Mouse (Mus musculus): ENCODE measurements around the gene Clns1a. TPM values are rescaled to one million over a fixed set of nuclear protein-coding genes. Genes with fewer than 3 reads are reported as not detected.

The Clns1a gene
- total RNA-seq (2022), result 10 to 100 TPM; 80.7 to 94.0 (median 88.3) TPM

GRCm38 (mm10) chr7:97696506-97697254 lies at the start of gene Clns1a:
Gene Clns1a, plus strand, starts transcription at chr7:97696634.
- peak; percentile 90 to 93 for DNase-seq (ENCODE audit: low spot score in 2 of 2)

- no peak for DNase-seq (ENCODE audit: low spot score in 2 of 2)
Observed at GRCm38 (mm10) chr7:97647656-97648055, 48.8 kb upstream of the Clns1a start.

GRCm38 (mm10) chr7:97650729-97651128 lies 45.7 kb upstream of the Clns1a start:
- DNase-seq (ENCODE audit: low spot score in 2 of 2), result no peak

- no peak for DNase-seq (ENCODE audit: low spot score in 2 of 2)
Observed at GRCm38 (mm10) chr7:97656144-97656543, 40.3 kb upstream of the Clns1a start.

- no peak for DNase-seq (ENCODE audit: low spot score in 2 of 2)
Observed at GRCm38 (mm10) chr7:97661634-97662033, 34.8 kb upstream of the Clns1a start.

- no peak for DNase-seq (ENCODE audit: low spot score in 2 of 2)
Observed at GRCm38 (mm10) chr7:97679239-97679638, 17.2 kb upstream of the Clns1a start.

- no peak for DNase-seq (ENCODE audit: low spot score in 2 of 2)
Observed at GRCm38 (mm10) chr7:97687831-97688230, 8.6 kb upstream of the Clns1a start.

GRCm38 (mm10) chr7:97695441-97695840 lies 993 bp upstream of the Clns1a start:
- DNase-seq (ENCODE audit: low spot score in 2 of 2), result no peak

GRCm38 (mm10) chr7:97696133-97696505 lies 315 bp upstream of the Clns1a start:
- DNase-seq (ENCODE audit: low spot score in 2 of 2), result no peak

GRCm38 (mm10) chr7:97700173-97700572 lies 3.7 kb downstream of the Clns1a start:
- no peak for DNase-seq (ENCODE audit: low spot score in 2 of 2)

- DNase-seq (ENCODE audit: low spot score in 2 of 2), result no peak
Observed at GRCm38 (mm10) chr7:97701106-97701505, 4.7 kb downstream of the Clns1a start.

GRCm38 (mm10) chr7:97707123-97707522 lies 10.7 kb downstream of the Clns1a start:
- DNase-seq (ENCODE audit: low spot score in 2 of 2), result no peak

GRCm38 (mm10) chr7:97707809-97708208 lies 11.4 kb downstream of the Clns1a start:
- no peak for DNase-seq (ENCODE audit: low spot score in 2 of 2)

GRCm38 (mm10) chr7:97709204-97709603 lies 12.8 kb downstream of the Clns1a start:
- DNase-seq (ENCODE audit: low spot score in 2 of 2), result no peak

GRCm38 (mm10) chr7:97714651-97715050 lies 18.2 kb downstream of the Clns1a start:
- no peak for DNase-seq (ENCODE audit: low spot score in 2 of 2)

GRCm38 (mm10) chr7:97717326-97717725 lies 20.9 kb downstream of the Clns1a start:
- no peak for DNase-seq (ENCODE audit: low spot score in 2 of 2)

GRCm38 (mm10) chr7:97719078-97719477 lies 22.6 kb downstream of the Clns1a start:
- DNase-seq (ENCODE audit: low spot score in 2 of 2), result no peak

- no peak for DNase-seq (ENCODE audit: low spot score in 2 of 2)
Observed at GRCm38 (mm10) chr7:97720109-97720508, 23.7 kb downstream of the Clns1a start.

GRCm38 (mm10) chr7:97722278-97722918 lies 26.0 kb downstream of the Clns1a start:
- DNase-seq (ENCODE audit: low spot score in 2 of 2), result peak in 1 of 2 experiments; percentile 49

- no peak for DNase-seq (ENCODE audit: low spot score in 2 of 2)
Observed at GRCm38 (mm10) chr7:97723646-97724538, 27.5 kb downstream of the Clns1a start.

GRCm38 (mm10) chr7:97725401-97725800 lies 29.0 kb downstream of the Clns1a start:
- no peak for DNase-seq (ENCODE audit: low spot score in 2 of 2)

GRCm38 (mm10) chr7:97726080-97726479 lies 29.6 kb downstream of the Clns1a start:
- DNase-seq (ENCODE audit: low spot score in 2 of 2), result no peak

Measured in layer of hippocampus, adult 8-10 months (tissue).